14 mouse cellular contexts compared by ENCODE assay signal in genomic region chr2:129360197-129360596, GRCm38 (mm10). TPM values are rescaled to one million over a fixed set of nuclear protein-coding genes. Genes with fewer than 3 reads are reported as not detected.
A peak's percentile ranks its signal among the peaks of the same experiment; 100 is the strongest.
DNase-seq lines count a peak whose midpoint lies in the region; ATAC-seq and TF ChIP-seq lines count a peak whose summit lies in the region.
"Had no signal": no experiment of that assay in that cellular context is flagged by ENCODE, and none has a peak within 500 bp of the region (broad histone marks: within the 10 kb centered on the region; RNA-seq: fewer than 3 reads in every experiment).

No protein-coding gene starts in this region.

- no peaks in the 10 kb centered on the region for H3K36me3 ChIP-seq in intestine, postnatal 0 days (ENCODE audit: control insufficient read depth, insufficient read depth)
- no peaks in the 10 kb centered on the region for H3K36me3 ChIP-seq in forebrain, embryonic 13.5 days (ENCODE audit: poor library complexity, severe bottlenecking)
- H3K36me3 ChIP-seq: embryonic facial prominence, embryonic 13.5 days; kidney, embryonic 15.5 days; liver, embryonic 13.5 days had no signal

- no peak for TF ChIP-seq CTCF in intestine, postnatal 0 days (IDR thresholded peaks at IDR 0.05; ENCODE audit: low read depth)

- no peak overlapping the region for H3K27ac ChIP-seq in intestine, postnatal 0 days (ENCODE audit: low read depth, low read length)
- no peak overlapping the region for H3K27ac ChIP-seq in forebrain, embryonic 13.5 days
- H3K27ac ChIP-seq: embryonic facial prominence, embryonic 13.5 days; kidney, embryonic 15.5 days; liver, embryonic 13.5 days had no signal

- no peak overlapping the region for H3K4me3 ChIP-seq in intestine, postnatal 0 days (ENCODE audit: low read depth, low read length)
- H3K4me3 ChIP-seq in forebrain, embryonic 13.5 days: no peak overlapping the region
- H3K4me3 ChIP-seq: embryonic facial prominence, embryonic 13.5 days; kidney, embryonic 15.5 days; liver, embryonic 13.5 days had no signal

- H3K4me1 ChIP-seq in intestine, postnatal 0 days (replicated peaks; ENCODE audit: control insufficient read depth, insufficient read depth, low read length): no peaks in the 10 kb centered on the region
- H3K4me1 ChIP-seq in forebrain, embryonic 13.5 days: no peaks in the 10 kb centered on the region
- H3K4me1 ChIP-seq: embryonic facial prominence, embryonic 13.5 days; kidney, embryonic 15.5 days; liver, embryonic 13.5 days had no signal

- DNase-seq in kidney, adult 9 months: peak; percentile 5
- DNase-seq in kidney, postnatal 14 days: no peak
- peak; percentile 14 to 42 for DNase-seq in frontal cortex, postnatal 25 days (ENCODE audit: low spot score in 2 of 2)
- peak; percentile 80 to 85 for DNase-seq in left cerebral cortex, adult 9 months (ENCODE audit: low spot score in 2 of 2)
- no peak for DNase-seq in cerebellum, postnatal 36 days
- DNase-seq: gastrocnemius, postnatal 36 days; liver, embryonic 13.5 days had no signal

- peak; percentile 18; the same call in 1 of the 2 replicates for ATAC-seq in neutrophil, adult 5-6 weeks (ENCODE audit: extremely low read depth, insufficient number of reproducible peaks, low FRiP score, poor library complexity, severe bottlenecking)
- ATAC-seq in intestine, postnatal 0 days: no peak
- ATAC-seq in forebrain, embryonic 13.5 days: no peak

- no peak overlapping the region for H3K4me2 ChIP-seq in intestine, postnatal 0 days (replicated peaks; ENCODE audit: low read depth)
- no peak overlapping the region for H3K4me2 ChIP-seq in forebrain, embryonic 13.5 days
- H3K4me2 ChIP-seq: embryonic facial prominence, embryonic 13.5 days; kidney, embryonic 15.5 days; liver, embryonic 13.5 days had no signal

- H3K9me3 ChIP-seq in intestine, postnatal 0 days (ENCODE audit: control insufficient read depth): no peaks in the 10 kb centered on the region
- H3K9me3 ChIP-seq in forebrain, embryonic 13.5 days (replicated peaks): no peaks in the 10 kb centered on the region
- H3K9me3 ChIP-seq: embryonic facial prominence, embryonic 13.5 days; kidney, embryonic 15.5 days; liver, embryonic 13.5 days had no signal

- no peaks in the 10 kb centered on the region for H3K27me3 ChIP-seq in intestine, postnatal 0 days (replicated peaks; ENCODE audit: control insufficient read depth, insufficient read depth, low read length)
- H3K27me3 ChIP-seq in forebrain, embryonic 13.5 days: no peaks in the 10 kb centered on the region
- H3K27me3 ChIP-seq: embryonic facial prominence, embryonic 13.5 days; kidney, embryonic 15.5 days; liver, embryonic 13.5 days had no signal

- WGBS in intestine, postnatal 0 days: 83% methylated on average over 10 of the region's 10 CpGs
- WGBS in forebrain, embryonic 13.5 days: 87% methylated on average over 10 of the region's 10 CpGs

- no peak overlapping the region for H3K9ac ChIP-seq in intestine, postnatal 0 days (ENCODE audit: low read depth, low read length)
- H3K9ac ChIP-seq in forebrain, embryonic 13.5 days: no peak overlapping the region
- H3K9ac ChIP-seq: embryonic facial prominence, embryonic 13.5 days; kidney, embryonic 15.5 days; liver, embryonic 13.5 days had no signal

RNA-seq across cellular contexts. Expression of gene Il1b, which starts 10.7 kb away (rescaled TPM):
- total RNA-seq in neutrophil, adult 5-6 weeks (2017): 7,111 and 7,665 TPM in 2 replicates
- 0.33 and 0.35 TPM in 2 replicates for polyA plus RNA-seq in intestine, postnatal 0 days (2015; fragmentation: Nextera tagmentation; extraction: Ambion mirVana)
- 0.17 TPM in 1 of 2 replicates, not detected in the other for polyA plus RNA-seq in forebrain, embryonic 13.5 days (2015; fragmentation: Nextera tagmentation; extraction: Ambion mirVana)
- total RNA-seq: gastrocnemius, postnatal 36 days; heart, postnatal 25 days; midbrain, postnatal 0 days had no signal
- polyA plus RNA-seq: kidney, embryonic 15.5 days had no signal

RNA-seq across cellular contexts. Expression of gene Il1a, which starts 50.4 kb away (rescaled TPM):
- 0.98 and 1.9 TPM in 2 replicates for total RNA-seq in neutrophil, adult 5-6 weeks (2017)
- 10.2 and 18.4 TPM in 2 replicates for polyA plus RNA-seq in intestine, postnatal 0 days (2015; fragmentation: Nextera tagmentation; extraction: Ambion mirVana)
- 0.22 and 0.23 TPM in 2 replicates for polyA plus RNA-seq in forebrain, embryonic 13.5 days (2015; fragmentation: Nextera tagmentation; extraction: Ambion mirVana)
- total RNA-seq: gastrocnemius, postnatal 36 days; heart, postnatal 25 days had no signal
- polyA plus RNA-seq: embryonic facial prominence, embryonic 13.5 days had no signal

Comparison
In these comparisons a context has a peak if more than half of its experiments do, and no peak if none do; other contexts are left out.
1. DNase-seq: peak in kidney, adult 9 months (single experiment), frontal cortex, postnatal 25 days (2 of 2) and left cerebral cortex, adult 9 months (2 of 2); none in kidney, postnatal 14 days (single experiment) and cerebellum, postnatal 36 days (0 of 2).